Mouse (Mus musculus): ENCODE data around the gene Kat6b.
"Not testable (repeated sequence)": the region's sequence is repeated elsewhere in the genome, so short reads cannot be mapped to it uniquely, and the experiment has no call there.

Kat6b gene

DNA sequence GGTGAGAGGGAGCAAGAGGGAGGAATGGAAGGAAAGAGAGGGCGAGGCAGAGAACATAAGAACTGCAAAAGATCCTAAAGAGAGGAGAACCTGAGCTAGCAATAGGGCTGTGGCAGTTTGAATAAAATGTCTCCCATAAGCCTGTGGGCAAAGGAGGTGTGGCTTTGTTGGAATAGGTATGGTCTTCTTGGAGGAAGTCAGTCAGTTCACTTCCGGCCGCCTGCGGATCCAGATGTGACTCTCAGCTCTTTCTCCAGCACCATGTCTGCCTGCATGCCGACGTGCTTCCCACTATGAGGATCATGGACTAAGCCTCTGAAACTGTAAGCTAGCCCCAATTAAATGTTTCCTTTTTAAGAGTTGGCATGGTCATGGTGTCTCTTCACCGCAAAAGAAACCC, at the start of gene Kat6b:
Gene Kat6b, plus strand, starts transcription at position 204 of the 400 bp plus-strand sequence.
- no peak for DNase-seq (ENCODE audit: low spot score)

GRCm38 (mm10) chr14:21433415-21433814, 47.8 kb upstream of the Kat6b start:
- DNase-seq (ENCODE audit: low spot score): no peak

DNA sequence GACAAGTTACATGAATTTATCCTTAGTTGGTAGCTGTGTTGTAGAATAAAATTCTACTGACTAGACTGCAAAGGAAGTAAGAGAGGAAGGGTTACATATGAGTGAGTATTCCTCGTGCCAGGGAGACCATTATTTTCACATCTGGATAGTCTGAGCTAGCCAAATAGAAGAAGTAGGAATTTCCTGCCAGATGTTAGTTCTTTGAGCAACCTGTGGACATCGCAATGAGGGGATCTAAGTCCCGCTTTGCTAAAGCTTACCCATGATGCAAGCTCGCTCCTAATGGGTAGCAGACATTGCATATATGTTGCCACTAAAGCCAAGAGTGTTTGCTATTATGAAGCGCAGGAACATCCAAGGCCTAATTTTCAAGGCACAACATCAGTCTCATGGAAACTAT, 47.2 kb upstream of the Kat6b start:
- DNase-seq (ENCODE audit: low spot score): no peak

- DNase-seq (ENCODE audit: low spot score): peak; percentile 21
Observed at GRCm38 (mm10) chr14:21434686-21435085, 46.5 kb upstream of the Kat6b start.

- peak; percentile 48 for DNase-seq (ENCODE audit: low spot score)
Observed at GRCm38 (mm10) chr14:21439785-21440184, 41.4 kb upstream of the Kat6b start.

- no peak for DNase-seq (ENCODE audit: low spot score)
Observed at GRCm38 (mm10) chr14:21440526-21440925, 40.7 kb upstream of the Kat6b start.

DNA sequence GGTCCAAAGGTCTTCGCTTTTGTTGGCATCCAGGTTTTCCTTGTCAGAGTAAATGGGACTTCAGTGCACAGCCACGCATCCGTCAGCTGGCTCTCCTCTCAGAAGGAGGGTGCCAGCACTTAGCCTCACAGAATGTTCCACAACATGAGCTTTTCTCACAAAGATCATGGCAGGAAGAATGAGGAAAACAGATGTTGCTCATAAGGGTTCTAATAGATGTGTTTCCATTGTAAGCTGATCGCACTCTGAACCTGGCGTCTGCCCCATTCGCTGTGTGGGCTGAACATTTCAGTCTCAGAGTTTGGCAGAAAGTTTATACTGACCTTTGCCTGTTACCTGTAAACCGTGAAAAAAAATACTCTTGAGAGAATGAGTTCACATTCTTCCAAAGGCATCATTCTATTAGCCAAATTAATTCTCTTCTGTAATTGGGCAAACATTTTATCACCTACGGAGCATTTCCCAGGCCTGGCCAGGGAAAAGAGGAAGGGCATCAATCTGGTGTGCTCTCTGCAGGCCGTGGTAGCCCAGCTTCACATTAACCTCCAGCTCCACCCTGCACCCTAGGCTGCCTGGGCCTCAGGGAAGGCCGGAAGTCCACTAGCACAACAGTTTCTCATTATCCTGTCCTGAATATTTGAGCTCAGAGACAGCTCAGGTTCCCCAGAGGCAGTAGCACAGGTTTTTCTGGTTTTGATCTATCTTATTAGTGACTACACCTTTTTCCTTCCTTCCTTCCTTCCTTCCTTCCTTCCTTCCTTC, 39.3 kb upstream of the Kat6b start:
- no peak for DNase-seq (ENCODE audit: low spot score)

- DNase-seq (ENCODE audit: low spot score): no peak
Observed at GRCm38 (mm10) chr14:21452581-21452980, 28.7 kb upstream of the Kat6b start.

- no peak for DNase-seq (ENCODE audit: low spot score)
Observed at GRCm38 (mm10) chr14:21453896-21454295, 27.3 kb upstream of the Kat6b start.

DNA sequence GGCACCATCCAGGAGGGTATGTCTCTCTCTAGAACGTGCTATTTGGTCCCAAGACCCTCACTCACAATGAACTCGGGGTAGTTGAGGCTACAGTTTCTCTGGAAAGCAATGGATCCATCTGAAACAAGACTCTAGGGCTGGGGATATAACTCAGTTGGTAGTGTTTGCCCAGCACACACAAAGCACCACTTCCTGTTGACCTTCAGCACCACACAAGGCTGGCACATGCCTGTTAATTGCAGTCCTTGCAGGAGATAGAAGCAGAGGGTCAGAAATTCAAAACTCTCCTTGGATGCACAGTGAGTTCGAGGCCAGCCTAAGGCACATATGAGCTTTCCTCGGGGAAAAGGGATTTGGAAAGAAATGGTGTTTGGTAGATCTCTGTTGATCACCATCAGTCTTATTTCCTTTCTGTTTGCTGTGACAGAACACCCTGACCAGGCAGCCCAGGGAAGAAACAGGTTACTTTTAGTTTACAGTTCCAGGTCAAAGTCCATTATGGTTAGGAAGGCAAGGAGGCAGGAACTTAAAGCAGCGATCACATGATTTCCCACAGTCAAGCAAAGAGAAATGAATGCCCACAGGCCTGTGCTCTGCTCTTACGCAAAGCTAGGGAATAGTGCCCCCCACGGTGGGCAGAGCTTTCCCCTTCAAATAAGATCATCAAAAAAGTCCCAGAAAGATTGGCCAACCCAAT, 25.4 kb upstream of the Kat6b start:
- DNase-seq (ENCODE audit: low spot score): no peak

DNA sequence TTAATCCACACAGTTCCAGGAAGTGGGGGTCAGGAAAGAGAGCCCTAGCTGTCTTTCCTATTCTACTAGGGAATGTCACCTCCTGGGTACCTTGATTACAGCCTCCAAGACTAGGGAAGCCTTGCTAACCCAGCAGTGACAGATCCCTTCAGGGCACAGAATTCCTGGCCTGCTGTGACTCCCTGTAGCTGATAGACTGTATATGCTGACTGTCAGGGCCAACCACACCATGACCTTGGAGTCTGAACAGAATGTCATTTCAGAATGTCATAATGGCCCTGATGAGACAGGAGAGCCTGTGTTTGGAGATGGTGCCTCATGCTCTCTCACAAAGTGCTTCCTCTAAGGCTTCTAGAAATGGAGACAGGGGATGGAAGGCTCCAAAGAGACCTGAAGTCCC, 24.7 kb upstream of the Kat6b start:
- DNase-seq (ENCODE audit: low spot score): no peak

- DNase-seq (ENCODE audit: low spot score): peak; percentile 16
Observed at GRCm38 (mm10) chr14:21457876-21458275, 23.4 kb upstream of the Kat6b start.

DNA sequence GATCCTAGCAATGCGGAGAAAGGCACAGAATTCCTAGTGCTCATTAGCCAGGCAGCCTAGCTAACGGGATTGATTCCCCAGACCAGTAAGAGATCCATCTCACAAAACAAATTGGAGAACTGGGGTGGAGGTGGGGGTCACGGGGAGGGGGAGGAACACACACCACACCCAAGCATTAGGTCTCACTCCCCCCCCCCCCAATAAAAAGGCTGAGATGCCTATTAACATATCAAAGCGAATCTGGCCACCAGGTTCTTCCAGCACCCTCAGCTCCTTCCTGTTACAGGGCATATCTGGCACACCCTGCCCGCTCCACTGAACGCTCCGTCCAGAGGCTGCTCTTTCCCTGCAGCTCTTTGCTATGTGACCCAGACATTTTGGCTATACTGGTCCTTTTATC, 22.5 kb upstream of the Kat6b start:
- DNase-seq (ENCODE audit: low spot score): no peak

DNA sequence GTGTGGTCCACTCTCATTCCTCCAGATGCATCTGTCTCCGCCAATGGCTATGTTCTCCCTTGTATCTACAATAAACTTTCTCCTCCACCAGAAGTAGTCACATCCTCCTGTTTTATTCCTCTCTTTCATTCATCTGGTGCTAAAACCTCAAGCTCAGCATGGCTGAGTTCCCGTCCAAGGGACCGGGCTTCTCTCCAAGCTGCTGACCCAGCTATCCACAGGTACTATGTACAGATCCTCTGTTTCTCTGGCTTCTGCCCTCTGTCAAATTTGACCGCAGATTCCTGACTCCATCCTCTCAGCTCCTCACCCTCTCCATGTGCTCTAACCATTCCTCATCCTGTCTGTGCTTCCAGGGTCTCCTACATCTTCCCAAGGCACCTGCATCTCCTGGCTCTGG, 22.1 kb upstream of the Kat6b start:
- DNase-seq (ENCODE audit: low spot score): no peak

DNA sequence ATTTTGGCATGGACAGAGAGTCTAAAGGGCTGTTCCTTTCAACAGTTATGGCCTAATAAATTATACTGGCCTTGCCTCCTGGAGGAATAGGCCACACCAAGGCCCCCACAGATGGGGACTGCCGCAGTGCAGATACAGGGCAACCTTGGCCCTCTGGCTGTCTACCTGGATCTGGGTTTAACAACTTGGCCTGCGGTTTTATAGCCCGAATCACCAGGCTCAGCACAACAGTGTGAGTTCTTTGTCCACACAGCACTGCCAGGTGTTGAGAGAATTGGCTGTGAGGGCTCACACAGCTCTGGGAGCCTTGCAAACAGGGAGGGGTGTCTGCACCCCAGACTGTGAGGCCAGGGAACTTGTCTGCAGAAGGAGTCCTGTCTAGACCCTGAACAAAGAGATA, 18.8 kb upstream of the Kat6b start:
- no peak for DNase-seq (ENCODE audit: low spot score)

- DNase-seq (ENCODE audit: low spot score): no peak
Observed at GRCm38 (mm10) chr14:21463117-21463712, 18.0 kb upstream of the Kat6b start.

DNA sequence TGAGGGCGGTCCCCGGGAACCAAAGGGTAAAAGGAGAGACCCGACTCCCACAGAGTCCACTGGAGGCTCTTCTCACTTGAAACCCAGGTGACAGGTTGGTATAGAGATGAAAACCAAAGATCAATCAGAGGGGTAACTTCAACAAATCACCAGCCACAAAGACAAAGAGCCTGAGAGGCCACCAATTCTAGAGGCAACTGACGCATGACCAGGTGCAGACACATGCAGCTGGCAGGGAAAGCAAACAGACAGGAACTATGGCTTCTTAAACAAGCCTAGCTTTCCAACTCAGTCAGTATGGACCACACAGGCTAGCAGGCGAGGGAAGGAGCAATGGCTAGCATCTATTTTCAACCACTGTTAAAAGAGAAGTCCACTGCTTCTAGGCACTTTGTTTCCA, 10.8 kb upstream of the Kat6b start:
- DNase-seq (ENCODE audit: low spot score): no peak

GRCm38 (mm10) chr14:21471975-21472374, 9.3 kb upstream of the Kat6b start:
- DNase-seq (ENCODE audit: low spot score): no peak

DNA sequence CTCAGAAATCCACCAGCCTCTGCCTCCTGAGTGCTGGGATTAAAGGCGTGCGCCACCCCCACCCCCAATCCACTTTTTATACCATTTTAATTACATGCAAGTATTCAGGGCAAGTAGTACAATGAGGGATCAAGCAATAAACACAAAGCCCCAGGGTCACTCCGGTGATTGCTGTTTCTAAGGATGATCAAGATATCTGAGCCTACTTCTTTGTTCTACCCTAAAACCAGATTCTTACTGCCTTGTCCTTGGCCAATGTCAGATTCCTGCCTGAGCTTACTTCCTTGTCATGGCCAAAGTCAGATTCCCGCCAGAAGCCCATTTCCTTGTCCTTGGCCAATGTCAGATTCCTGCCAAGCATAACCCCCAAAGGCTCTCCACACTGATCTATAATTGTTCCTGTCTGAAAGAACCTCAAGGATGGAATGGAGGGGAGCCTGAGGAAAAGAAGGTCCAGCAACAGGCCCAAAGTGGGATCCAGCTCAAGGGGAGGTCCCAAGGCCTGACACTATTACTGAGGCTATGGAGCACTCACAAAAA, 6.6 kb upstream of the Kat6b start:
- not testable (repeated sequence) for DNase-seq (ENCODE audit: low spot score)

- no peak for DNase-seq (ENCODE audit: low spot score)
Observed at GRCm38 (mm10) chr14:21477181-21477580, 4.1 kb upstream of the Kat6b start.

DNA sequence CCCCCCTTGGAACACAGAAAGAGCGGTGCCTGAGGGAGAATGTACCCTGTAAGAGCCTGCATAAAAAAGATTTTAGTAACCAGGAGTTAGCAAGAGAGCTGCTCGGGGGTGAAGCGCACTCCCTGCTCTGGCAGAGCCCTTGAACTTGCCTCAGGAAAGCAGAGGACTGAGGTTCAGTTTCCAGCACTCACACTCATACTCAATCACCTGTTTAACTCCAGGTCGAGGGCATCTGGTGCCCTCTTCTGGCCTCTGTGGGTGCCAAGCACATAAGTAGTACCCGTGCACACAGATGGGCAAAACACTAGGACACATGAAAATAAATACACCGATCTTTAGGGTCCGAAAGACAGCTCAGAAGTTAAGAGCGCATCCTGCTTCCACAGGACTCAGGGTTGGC, 1.7 kb upstream of the Kat6b start:
- DNase-seq (ENCODE audit: low spot score): no peak

DNA sequence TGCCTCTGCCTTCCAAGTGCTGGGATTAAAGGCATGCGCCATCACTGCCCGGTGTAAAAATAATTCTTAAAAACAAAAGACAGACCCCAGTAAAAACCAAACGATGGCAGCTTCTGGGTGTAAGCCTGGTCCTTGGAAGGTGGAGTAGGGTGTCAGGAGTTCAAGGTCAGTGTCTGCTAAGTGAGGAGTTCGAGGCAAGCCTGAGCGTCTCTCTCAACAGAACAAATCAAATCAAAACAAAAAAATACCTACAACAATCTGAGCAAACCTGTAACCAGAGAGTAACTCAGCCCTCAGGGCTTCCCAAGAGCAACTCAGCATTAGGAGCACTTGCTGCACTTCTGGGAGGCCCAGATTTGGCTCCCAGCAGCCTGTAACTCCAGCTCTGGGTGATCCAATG, 1.0 kb upstream of the Kat6b start:
- no peak for DNase-seq (ENCODE audit: low spot score)

- no peak for DNase-seq (ENCODE audit: low spot score)
Observed at GRCm38 (mm10) chr14:21484199-21484598, 3.0 kb downstream of the Kat6b start.

Measured in retina, embryonic 14.5 days (tissue).